Comparison of ENCODE assay signal across 23 mouse cellular contexts in genomic region chr1:32309637-32310036, GRCm38 (mm10).
A peak's percentile ranks its signal among the peaks of the same experiment; 100 is the strongest.
DNase-seq lines count a peak whose midpoint lies in the region; ATAC-seq and TF ChIP-seq lines count a peak whose summit lies in the region.
"Had no signal": no experiment of that assay in that cellular context is flagged by ENCODE, and none has a peak within 500 bp of the region (broad histone marks: within the 10 kb centered on the region; RNA-seq: fewer than 3 reads in every experiment).

No protein-coding gene starts in this region.

- no peak for DNase-seq in lung, adult 2 months
- DNase-seq in Muller cell, postnatal 12 days (ENCODE audit: inconsistent ontology term): peak; percentile 43
- peak; percentile 81 for DNase-seq in brain, embryonic 14.5 days (ENCODE audit: low read depth)
- DNase-seq in kidney, postnatal 10 days: no peak
- DNase-seq: adrenal gland, adult 2 months; adrenal gland, postnatal 25 days; cerebellum, adult 2 months; cerebellum, postnatal 10 days; embryo, embryonic 11 days; gastrocnemius, adult 2 months; gastrocnemius, postnatal 36 days; heart, postnatal 36 days; kidney, adult 2 months had no signal

- TF ChIP-seq CTCF in lung, adult 2 months (IDR thresholded peaks at IDR 0.05; ENCODE audit: insufficient read depth, low read length): no peak
- TF ChIP-seq CTCF in brain, embryonic 14.5 days (IDR thresholded peaks at IDR 0.05; ENCODE audit: borderline replicate concordance, extremely low read depth, insufficient read depth, insufficient read length): no peak

- no peak overlapping the region for H3K4me3 ChIP-seq in forebrain, embryonic 15.5 days
- no peak overlapping the region for H3K4me3 ChIP-seq in forebrain, embryonic 12.5 days (replicated peaks)
- H3K4me3 ChIP-seq in lung, embryonic 16.5 days (ENCODE audit: low read length): no peak overlapping the region
- H3K4me3 ChIP-seq in lung, adult 2 months (replicated peaks; ENCODE audit: extremely low read depth, low read depth, low read length): no peak overlapping the region
- H3K4me3 ChIP-seq: embryonic facial prominence, embryonic 15.5 days; erythroblast, embryonic 14.5 days; gastrocnemius, adult 2 months; heart, embryonic 13.5 days; hindbrain, embryonic 12.5 days had no signal

- H3K4me2 ChIP-seq in forebrain, embryonic 15.5 days (replicated peaks): no peak overlapping the region
- H3K4me2 ChIP-seq in forebrain, embryonic 12.5 days: no peak overlapping the region
- no peak overlapping the region for H3K4me2 ChIP-seq in lung, embryonic 16.5 days (ENCODE audit: low read depth, low read length)
- H3K4me2 ChIP-seq: embryonic facial prominence, embryonic 15.5 days; heart, embryonic 13.5 days; hindbrain, embryonic 12.5 days had no signal

- ATAC-seq in forebrain, embryonic 15.5 days (replicated peaks): peak; percentile 95
- ATAC-seq in forebrain, embryonic 12.5 days (ENCODE audit: low FRiP score): no peak
- ATAC-seq in lung, embryonic 16.5 days (ENCODE audit: low read depth): peak; percentile 26; the same call in 1 of the 2 replicates
- ATAC-seq in cerebellum, adult (ENCODE audit: insufficient number of reproducible peaks, low FRiP score, low TSS enrichment): no peak
- ATAC-seq: intestine, embryonic 16.5 days had no signal

- H3K27ac ChIP-seq in forebrain, embryonic 15.5 days (replicated peaks): no peak overlapping the region
- no peak overlapping the region for H3K27ac ChIP-seq in forebrain, embryonic 12.5 days
- no peak overlapping the region for H3K27ac ChIP-seq in lung, embryonic 16.5 days (ENCODE audit: low read length)
- H3K27ac ChIP-seq: embryonic facial prominence, embryonic 15.5 days; gastrocnemius, adult 2 months; heart, embryonic 13.5 days; hindbrain, embryonic 12.5 days had no signal

- H3K36me3 ChIP-seq in forebrain, embryonic 15.5 days: no peaks in the 10 kb centered on the region
- no peaks in the 10 kb centered on the region for H3K36me3 ChIP-seq in forebrain, embryonic 12.5 days (replicated peaks)
- no peaks in the 10 kb centered on the region for H3K36me3 ChIP-seq in lung, embryonic 16.5 days (ENCODE audit: control insufficient read depth, insufficient read depth, low read length)
- H3K36me3 ChIP-seq: embryonic facial prominence, embryonic 15.5 days; heart, embryonic 13.5 days; hindbrain, embryonic 12.5 days had no signal

- no peaks in the 10 kb centered on the region for H3K27me3 ChIP-seq in forebrain, embryonic 15.5 days
- no peaks in the 10 kb centered on the region for H3K27me3 ChIP-seq in forebrain, embryonic 12.5 days
- H3K27me3 ChIP-seq in lung, embryonic 16.5 days (ENCODE audit: control insufficient read depth, insufficient read depth, low read depth, low read length): no peaks in the 10 kb centered on the region
- H3K27me3 ChIP-seq: CH12.LX; embryonic facial prominence, embryonic 15.5 days; heart, embryonic 13.5 days; hindbrain, embryonic 12.5 days had no signal

- peaks cover 6% of the 10 kb centered on the region for H3K4me1 ChIP-seq in forebrain, embryonic 15.5 days
- no peaks in the 10 kb centered on the region for H3K4me1 ChIP-seq in forebrain, embryonic 12.5 days
- H3K4me1 ChIP-seq in lung, embryonic 16.5 days (replicated peaks; ENCODE audit: control insufficient read depth, insufficient read depth, low read length): no peaks in the 10 kb centered on the region
- no peaks in the 10 kb centered on the region for H3K4me1 ChIP-seq in lung, adult 2 months (ENCODE audit: control insufficient read depth, insufficient read depth, low read length)
- H3K4me1 ChIP-seq: embryonic facial prominence, embryonic 15.5 days; heart, embryonic 13.5 days; hindbrain, embryonic 12.5 days had no signal

- H3K9ac ChIP-seq in forebrain, embryonic 15.5 days (replicated peaks): no peak overlapping the region
- H3K9ac ChIP-seq in forebrain, embryonic 12.5 days: no peak overlapping the region
- no peak overlapping the region for H3K9ac ChIP-seq in lung, embryonic 16.5 days (ENCODE audit: low read length)
- H3K9ac ChIP-seq: embryonic facial prominence, embryonic 15.5 days; heart, embryonic 13.5 days; hindbrain, embryonic 12.5 days had no signal

- no peaks in the 10 kb centered on the region for H3K9me3 ChIP-seq in forebrain, embryonic 15.5 days
- no peaks in the 10 kb centered on the region for H3K9me3 ChIP-seq in forebrain, embryonic 12.5 days
- no peaks in the 10 kb centered on the region for H3K9me3 ChIP-seq in lung, embryonic 16.5 days (ENCODE audit: control insufficient read depth, low read length)
- H3K9me3 ChIP-seq: embryonic facial prominence, embryonic 15.5 days; heart, embryonic 13.5 days; hindbrain, embryonic 12.5 days had no signal

- no peak for TF ChIP-seq POLR2A in lung, adult 2 months (IDR thresholded peaks at IDR 0.05; ENCODE audit: borderline replicate concordance, extremely low read depth, low read depth, low read length)
- TF ChIP-seq POLR2A in brain, embryonic 14.5 days (IDR thresholded peaks at IDR 0.05; ENCODE audit: borderline replicate concordance, extremely low read depth, insufficient read depth, insufficient read length, poor library complexity, severe bottlenecking): no peak

Comparison
In these comparisons a context has a peak if more than half of its experiments do, and no peak if none do; other contexts are left out.
1. ATAC-seq: peak in forebrain, embryonic 15.5 days (single experiment) and lung, embryonic 16.5 days (single experiment); none in forebrain, embryonic 12.5 days (single experiment) and cerebellum, adult (single experiment).
2. DNase-seq: peak in Muller cell, postnatal 12 days (single experiment) and brain, embryonic 14.5 days (single experiment); none in lung, adult 2 months (single experiment) and kidney, postnatal 10 days (single experiment).